Mouse (Mus musculus): ENCODE measurements around the gene Chd1l.

Gene Chd1l

DNA sequence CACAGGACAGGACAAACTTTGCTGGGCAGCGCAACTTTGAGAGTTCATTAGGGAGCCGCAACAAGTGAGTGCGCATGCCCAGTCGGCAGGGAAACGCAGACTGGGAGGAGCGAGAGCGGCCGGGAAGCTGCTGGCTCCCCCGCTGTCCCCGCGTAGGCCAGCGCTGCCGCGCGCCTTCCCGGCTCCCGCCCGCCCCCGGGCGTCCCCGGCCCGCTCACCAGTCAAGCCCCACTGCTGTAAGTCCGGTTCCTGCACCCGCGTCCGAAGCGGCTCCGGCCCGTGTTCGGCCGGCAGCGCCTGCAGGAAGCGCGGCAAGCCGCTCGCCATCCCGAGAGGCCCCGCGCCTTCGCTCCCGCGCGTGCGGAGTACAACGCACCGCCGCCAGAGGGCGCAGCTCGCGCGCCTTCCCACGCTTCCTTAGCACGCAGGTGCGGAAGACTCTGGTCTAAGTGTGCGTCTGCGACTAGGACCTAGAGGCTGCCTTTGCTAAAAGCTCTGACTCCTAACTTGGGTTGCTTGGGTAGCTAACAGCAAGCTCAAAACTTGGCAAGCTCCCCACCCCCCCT, at the start of gene Chd1l:
TSS of gene Chd1l (minus strand) at position 359 of the 566 bp plus-strand sequence.
- ATAC-seq (ENCODE audit: low TSS enrichment): peak; percentile 99

DNA sequence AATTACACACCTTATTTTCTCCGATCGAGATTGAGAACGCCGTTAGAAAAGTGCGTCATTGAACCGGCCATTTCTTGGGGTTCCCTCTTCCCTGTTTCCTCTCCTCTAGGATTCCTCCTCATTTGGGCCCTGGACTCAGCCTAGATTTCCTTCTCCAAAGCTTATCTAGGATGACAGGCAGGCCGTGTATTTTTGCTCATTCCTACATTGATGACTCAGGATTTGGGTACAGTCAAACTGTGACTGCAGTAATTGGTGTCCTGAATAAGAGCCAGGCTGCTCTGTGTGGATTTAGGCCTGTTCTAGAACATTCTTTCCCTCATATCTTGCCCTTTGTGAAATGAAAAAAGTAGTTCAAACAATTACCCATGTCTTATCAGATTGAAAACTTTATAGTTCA, 49.7 kb upstream of the Chd1l start:
- peak; percentile 11; the same call in 1 of the 2 replicates for ATAC-seq (ENCODE audit: low TSS enrichment)

DNA sequence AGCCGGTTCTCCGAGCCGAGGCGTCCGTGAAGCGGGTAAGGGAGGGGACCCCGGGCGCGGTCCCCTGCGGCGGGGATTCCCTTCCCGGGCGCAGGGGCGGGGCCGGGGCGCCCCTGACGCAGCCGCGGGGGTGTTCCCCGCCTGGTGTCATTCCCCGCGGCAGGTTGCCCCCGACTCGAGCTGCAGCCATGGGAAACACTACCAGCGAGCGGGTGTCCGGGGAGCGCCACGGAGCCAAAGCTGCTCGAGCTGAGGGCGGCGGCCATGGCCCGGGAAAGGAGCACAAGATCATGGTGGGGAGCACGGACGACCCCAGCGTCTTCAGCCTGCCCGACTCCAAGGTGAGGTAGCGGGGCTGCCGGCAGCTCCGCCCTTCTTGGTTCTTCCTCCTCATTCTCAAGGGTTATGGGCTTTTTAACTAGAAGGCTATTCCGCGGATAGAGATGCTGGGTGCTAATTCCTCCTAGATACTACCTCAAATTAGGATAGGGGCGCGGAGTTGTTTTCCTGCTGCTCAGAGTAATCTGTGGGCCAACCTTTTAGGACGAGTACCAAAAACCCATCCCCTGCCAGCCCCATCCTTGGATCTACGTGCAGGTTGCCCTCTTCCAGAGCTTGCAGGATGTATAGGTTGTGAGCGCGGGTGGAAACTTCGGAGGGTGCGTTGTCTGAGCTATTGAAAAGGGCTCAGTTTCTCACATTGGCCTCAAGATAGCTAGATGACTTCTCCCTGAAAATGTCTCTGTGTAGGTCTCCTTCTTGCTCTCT, 48.6 kb upstream of the Chd1l start:
- peak; percentile 62 for ATAC-seq (ENCODE audit: low TSS enrichment)

DNA sequence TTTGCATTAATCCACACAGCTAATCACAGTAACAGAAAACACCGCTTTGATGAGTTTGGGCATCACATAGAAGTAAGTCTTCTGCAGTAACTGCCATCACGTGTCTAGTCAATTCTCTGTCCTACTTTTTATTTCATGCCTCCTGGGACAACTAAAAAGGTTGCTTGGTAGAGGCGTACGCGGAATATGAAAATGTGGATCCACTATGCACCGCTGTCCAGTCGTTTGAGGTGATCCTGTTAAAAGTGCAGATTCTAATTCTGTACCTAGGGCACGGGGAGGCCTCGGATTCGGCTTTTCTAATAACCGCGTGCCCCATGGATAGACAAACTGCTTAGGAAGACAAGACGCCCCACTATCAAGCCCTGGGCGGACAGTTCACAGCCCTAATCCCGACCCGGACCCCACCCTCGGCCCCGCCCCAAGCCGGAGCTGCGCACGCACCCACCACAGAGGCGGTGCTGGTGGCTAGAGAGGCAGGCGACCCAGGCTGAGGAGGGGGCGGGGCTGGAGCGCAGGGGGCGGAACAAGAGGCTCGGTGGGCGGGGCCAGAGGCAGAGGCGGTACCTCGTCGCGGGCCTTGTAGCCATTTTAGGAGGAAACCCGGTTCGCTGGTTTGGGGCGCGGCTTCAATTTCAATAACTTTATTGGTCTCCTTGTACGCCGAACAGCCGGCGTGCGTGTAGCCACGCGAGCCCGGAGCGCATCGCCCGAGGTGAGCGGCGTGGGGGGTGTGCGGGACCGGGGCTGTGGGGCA, 47.8 kb upstream of the Chd1l start, which contains the start of gene Prkab2:
TSS of gene Prkab2 (plus strand) at position 539 of the 757 bp plus-strand sequence.
- ATAC-seq (ENCODE audit: low TSS enrichment): peak; percentile 82

DNA sequence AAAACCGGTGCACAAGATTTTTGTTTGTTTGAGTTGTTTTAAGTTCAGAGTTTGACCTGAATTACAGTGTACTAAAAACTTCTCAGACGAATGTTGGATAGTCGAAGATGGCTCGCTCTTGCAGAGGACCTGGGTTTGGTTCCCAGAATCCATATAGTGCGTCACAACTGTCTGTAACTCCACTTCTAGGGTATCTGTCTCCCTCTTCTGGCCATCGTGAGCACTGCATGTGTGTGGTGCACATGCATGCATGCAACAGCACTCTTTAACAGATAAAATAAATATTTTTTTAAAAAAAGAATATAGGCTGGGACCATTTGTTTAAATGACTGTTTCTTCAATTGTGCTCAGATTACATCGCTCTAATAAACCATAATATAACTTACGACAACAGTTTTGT, 44.9 kb upstream of the Chd1l start:
- ATAC-seq (ENCODE audit: low TSS enrichment): no peak

DNA sequence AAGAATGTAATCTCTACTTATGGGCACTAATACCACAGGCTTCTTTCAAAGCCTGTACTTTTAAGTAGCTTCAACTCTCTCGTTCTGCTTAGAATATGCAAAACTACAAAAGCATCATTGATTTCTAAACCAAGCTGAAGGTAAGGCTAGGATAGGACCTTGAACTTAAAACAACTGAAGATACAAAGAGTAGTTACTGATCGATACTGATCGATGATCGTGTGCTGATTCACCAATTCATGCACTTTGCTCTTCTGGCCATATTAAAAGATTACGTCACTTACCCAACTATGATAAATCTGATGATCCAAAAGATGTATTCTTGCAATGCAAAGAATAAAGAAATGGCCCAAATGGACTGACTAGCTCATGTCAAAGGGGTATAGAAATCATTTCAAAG, 43.8 kb upstream of the Chd1l start:
- ATAC-seq (ENCODE audit: low TSS enrichment): no peak

DNA sequence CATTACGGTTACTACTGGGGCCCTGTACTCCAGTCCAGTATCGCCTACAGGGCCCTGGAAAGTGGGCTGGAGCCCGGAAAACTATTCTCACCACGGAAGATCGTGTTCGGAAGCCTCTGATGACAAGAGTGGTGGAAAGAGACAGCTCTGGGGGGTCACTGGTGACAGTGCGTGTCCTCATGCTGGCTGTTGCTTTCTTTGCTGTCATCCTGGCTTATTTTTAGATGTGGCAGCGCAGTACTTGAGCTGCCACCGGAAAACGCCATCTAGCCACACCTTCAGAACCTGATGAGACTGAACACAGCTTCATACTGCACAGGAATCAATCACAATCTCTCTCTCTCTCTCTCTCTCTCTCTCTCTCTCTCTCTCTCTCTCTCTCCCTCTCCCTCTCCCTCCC, 41.6 kb upstream of the Chd1l start:
- ATAC-seq (ENCODE audit: low TSS enrichment): no peak

DNA sequence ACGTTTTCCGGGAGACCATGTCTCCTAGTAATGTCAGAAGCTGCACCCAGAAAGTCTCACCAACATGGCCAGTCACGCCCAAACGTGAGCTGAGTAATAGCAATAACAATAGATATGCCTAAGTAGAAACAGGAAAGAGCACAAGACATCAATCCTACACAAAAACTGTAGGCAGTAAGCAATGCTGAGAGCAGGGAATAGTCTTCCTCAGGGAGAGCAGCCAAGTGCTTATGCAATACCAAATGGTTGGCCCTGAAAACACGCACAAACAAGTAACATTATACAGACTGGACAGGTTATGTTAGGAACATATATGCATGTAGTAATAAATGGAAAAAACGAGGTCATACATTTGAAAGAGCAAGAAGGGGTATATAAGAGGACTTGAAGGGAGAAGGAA, 39.5 kb upstream of the Chd1l start:
- no peak for ATAC-seq (ENCODE audit: low TSS enrichment)

DNA sequence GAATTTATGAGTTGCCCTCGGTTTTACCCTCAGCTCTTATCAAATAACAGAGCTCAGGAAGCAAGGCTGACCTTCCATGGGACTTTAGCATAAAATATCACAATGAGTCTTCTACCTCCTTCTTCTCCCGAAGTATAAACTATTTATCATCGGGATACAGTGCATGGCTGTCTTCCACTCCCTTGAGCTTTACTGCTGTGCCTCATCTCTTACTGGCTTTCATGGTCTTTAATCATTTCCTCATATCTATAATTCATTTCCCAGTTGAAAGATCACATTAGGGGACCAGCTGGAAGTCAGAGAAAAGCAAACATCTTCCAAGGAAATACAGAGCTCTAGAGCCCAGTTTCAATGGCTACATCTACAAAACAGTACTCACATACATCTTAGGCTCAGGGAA, 39.0 kb upstream of the Chd1l start:
- no peak for ATAC-seq (ENCODE audit: low TSS enrichment)

DNA sequence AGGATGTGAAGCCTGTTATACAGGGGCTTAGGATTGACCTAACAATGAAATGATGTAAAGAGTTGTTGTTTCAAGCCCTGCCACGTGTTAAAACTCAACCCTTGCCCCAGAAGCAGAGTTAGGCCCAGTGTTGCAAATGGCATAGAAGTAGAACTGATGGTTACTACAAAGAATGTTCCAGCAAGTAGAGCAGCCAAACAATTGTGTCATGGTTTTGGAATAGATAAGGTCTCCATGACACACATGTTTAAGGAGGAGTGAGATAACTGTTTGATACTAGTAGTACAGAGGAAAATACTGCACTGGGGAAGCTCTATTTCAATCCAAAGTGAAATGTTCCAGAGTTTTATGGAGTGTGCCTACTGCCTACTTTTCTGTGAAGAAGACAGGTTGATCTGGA, 38.5 kb upstream of the Chd1l start:
- ATAC-seq (ENCODE audit: low TSS enrichment): no peak

DNA sequence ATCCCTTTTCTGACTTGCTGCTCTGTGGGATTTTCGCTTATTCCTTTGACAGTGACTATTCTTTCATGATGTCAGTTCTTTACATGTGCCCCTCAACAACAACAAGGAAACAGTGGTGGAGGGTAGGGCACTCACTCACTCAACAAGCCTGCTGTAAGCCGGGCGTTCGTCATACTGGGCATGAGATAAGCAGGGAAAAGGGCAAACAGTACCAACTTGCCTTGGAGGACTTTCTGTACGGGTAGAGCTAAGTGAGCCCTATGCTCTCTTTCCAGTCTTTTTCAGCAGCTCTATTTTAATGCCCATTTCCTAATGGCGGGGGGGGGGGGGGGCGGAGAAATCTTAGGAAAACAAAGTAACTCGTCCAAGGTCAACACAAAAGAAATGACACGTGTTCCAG, 32.0 kb upstream of the Chd1l start:
- ATAC-seq (ENCODE audit: low TSS enrichment): no peak

DNA sequence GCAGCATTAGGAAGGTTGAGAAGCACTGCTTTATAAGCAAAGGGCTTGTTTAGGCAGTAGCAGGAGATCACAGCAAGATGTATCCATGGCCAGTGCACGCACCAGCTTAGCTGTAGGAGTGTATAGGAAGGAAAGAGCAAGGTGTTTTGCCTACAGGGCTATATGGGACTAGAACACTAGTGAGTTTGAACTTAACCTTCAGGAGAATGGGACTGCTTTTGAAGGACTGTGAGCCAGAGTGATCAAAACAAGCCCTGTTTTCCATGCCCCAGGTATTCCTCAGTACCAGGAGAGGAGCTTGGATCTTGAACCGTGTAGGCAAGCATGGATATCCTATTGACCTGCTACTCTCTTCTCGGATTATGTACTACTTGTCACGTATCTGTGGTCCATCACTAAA, 31.4 kb upstream of the Chd1l start:
- ATAC-seq (ENCODE audit: low TSS enrichment): no peak

DNA sequence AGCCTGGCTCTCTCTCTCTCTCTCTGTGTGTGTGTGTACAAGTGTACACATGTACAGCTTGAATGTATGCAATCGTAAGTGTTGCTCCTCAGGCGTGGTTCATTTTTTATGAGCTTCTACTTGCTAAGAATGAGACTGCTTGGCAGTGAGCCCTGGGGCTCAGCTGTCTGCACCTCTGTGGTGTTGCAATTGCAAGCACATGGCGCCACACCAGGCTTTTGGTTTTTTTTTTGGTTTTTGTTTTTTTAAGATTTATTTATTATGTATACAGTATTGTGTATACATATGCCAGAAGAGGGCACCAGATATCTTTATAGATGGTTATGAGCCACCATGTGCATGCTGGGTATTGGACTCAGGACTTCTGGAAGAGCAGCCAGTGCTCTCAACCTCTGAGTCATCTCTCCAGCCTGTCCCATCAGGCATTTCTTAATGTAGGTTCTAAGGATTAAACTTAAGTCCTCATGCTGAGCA, 24.3 kb upstream of the Chd1l start:
- ATAC-seq (ENCODE audit: low TSS enrichment): peak; percentile 55; the same call in 1 of the 2 replicates

DNA sequence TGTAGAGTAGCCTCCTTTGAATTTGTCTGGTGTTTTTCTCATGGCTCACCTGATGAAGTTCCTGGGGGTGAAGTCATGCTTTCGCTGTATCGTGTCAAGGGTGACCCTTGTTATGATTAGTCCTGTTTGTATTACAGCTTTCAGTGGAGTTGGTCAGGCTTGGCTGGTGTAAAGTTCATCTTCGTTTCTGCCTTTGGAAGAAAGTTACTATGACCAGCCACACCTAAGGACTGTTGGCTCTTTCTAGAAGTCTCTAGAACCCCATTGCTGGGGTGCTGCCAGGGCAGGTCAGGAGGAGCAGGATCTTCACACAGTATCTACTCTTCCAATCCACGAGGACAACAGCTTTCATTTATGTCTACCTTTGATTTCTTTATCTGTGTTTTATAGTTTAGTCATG, 23.5 kb upstream of the Chd1l start:
- no peak for ATAC-seq (ENCODE audit: low TSS enrichment)

DNA sequence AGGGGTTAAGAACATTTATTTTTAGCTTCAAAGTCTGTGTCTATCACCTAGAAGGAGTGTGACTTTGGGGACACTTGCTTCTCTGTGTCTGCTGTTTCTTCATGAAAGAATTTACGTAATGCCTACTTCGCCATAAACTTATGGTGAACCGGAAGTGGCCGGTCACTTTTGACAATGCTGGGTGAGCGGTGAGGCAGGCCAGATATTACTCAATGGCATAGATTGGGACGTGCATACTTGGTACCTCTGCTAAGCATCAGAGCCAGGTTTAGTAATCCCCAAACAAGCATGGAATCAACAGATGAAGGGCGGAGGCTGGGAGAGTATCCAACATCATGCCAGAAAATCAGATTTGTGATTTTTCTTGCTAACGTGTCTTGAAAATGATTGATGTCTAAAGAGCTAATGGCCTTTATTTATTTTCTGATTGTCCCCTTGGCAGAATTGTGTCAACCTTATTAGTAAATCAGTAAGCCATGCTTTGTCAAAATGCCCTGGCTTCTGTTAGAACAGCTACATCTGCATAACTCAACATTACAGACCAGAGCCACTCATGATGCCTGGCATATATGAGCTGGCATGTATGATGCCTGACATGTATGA, 21.4 kb upstream of the Chd1l start:
- no peak for ATAC-seq (ENCODE audit: low TSS enrichment)

DNA sequence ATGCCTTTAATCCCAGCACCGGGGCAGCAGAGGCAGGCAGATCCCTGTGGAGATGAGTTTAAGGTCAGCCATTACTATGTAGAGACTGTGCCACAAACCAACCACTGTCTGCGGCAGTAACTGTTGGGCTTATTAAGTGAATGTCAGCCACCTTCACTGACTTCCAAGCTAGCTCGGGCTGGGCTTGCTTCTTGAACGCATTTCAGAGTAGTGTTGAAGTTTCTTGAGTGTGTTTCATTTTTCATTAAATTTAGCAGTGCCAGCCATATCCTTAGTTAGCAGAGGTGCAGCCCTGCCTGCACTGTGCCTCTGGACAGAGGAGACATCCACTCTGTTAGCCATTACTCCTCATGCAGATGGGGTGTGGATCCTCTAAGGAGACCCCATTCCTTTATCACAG, 20.7 kb upstream of the Chd1l start:
- ATAC-seq (ENCODE audit: low TSS enrichment): no peak

DNA sequence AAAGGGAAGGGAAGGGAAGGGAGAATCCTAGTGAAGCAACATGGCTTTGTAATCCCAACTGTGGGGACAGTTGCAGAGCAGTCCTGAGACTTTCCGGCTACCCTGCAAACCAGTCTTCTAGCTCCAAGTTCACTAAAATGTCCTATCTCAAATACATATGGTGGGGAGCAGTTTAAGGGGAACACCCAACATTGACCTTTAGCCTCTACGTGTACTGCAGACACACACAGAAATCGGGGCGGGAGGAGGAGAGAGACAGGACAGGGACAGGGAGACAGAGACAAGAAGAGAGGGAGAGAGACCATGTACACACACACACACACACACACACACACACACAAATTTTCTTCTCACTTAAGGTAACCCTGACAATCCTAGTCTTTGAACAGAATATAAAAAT, 19.9 kb upstream of the Chd1l start:
- ATAC-seq (ENCODE audit: low TSS enrichment): no peak

DNA sequence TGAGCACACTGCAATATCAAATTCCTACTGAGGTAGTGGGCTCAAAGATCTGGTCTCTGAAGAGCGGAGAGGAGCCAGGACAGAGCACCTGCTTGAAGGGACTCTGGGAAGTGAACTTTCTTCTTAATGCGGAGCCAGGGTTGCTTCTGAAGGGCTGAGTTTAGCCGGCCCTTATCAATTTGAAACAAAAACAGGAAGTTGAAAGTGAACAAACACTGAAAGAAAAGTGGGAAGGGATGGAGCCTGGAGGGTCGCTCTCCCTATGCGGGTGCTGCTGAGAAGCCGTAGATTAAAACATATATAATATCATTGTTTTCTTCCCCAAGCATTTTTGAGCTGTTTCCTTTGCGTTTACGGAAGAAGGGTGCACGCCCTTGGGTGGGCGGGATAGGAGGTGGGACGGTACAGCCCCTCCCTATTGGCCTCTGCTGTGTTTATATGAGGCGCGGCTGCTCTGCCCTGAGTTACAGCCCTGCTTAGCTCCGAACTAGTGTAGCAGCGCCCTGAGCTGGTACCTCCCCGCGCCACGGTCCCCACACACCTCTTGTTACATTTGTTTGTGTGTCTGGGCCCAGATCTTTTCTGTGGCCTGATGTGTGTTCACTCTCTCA, 18.5 kb upstream of the Chd1l start, which contains the start of gene Fmo5:
TSS of gene Fmo5 (plus strand) at position 414 of the 611 bp plus-strand sequence.
- ATAC-seq (ENCODE audit: low TSS enrichment): no peak

DNA sequence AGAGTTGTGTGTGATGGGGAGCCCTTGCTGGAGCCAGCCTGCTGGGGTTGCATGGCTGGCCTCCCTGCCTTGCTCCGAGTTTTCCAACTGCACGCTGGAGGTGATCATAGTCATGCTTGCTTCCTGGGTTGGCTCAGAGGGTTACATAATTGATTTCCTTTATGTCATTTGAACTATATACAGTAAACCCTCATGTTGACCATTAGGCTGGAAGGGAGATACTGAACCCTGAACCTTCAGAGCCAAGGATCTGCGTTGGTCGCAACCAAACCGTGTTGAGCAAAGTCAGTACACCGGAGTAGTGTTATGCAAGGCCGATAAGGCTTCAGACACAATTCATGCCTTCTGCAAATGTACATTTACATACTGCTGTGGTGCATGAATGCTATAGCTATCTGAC, 17.9 kb upstream of the Chd1l start:
- no peak for ATAC-seq (ENCODE audit: low TSS enrichment)

DNA sequence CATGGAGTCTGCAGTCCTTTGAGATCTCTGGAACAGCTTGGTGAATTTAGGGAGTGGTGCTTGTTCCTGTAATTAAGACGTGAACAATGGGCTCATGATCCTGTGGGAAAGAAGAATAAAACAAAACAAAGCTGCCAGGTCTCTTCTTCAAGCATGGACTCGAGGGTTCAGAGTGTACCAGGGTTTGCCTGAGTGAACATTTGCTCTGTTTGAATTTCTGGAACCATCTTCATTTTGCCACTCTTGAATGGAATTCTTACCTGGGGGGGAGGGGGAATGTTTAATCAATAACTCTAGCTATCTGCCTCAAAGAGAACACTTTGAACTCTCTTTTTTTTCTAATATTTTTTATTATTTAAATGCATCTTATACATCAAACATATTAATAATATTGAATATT, 14.6 kb upstream of the Chd1l start:
- no peak for ATAC-seq (ENCODE audit: low TSS enrichment)

DNA sequence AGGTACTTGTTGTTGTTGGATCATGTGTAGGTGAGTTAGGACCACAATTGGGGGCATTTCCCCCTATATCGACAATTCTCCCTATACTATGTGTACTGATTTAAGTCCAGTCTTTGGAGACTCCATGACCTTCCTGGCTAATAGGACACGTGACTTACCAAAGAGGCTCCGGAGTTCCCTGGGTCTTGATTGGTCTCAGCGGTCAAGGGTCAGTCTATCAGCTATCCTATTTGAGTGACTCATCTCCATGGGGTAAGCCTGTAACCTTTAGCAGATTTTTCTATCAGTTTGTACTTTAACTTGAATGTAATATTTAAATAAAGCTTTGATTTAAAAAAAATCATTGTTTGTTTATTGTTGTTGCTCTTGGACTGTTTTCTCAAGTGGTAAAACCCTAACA, 10.7 kb upstream of the Chd1l start:
- no peak for ATAC-seq (ENCODE audit: low TSS enrichment)

DNA sequence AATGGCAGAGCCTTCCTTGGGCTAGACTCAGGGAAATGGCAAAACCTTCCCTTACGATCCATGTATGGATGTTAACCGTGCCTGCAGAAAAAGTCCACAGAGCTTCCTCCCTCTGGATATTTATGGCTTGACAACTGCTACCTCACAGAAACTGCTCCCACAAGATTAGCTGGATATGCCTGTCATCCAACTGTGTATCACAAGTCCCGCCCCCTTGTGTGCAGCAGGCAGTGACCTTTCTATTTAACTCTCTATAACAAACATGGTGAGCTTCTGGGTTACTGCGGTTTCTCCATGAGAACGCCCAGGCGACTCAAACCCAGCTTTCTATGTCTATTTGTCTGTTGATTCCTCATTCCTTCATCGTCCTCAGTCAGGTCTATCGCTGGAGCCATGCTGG, 7.9 kb upstream of the Chd1l start:
- ATAC-seq (ENCODE audit: low TSS enrichment): no peak
